Mouse (Mus musculus) stomach, postnatal 0 days (tissue): ENCODE measurements around the gene Tmem38b.

Source experiments
- CTCF ChIP-seq: IDR thresholded peaks from 2 replicates; pipeline ENCODE4 v1.5.1; 2016; ENCODE audit warnings: antibody characterized with exemption, low read depth, mild to moderate bottlenecking, moderate library complexity
- EP300 ChIP-seq: optimal IDR thresholded peaks from 2 replicates; pipeline ENCODE3; 2016; ENCODE audit warnings: antibody characterized with exemption

GRCm38 (mm10) chr4:53848816-53849215, 23.0 kb downstream of the Tmem38b start:
- no peak for TF ChIP-seq CTCF
- no peak for TF ChIP-seq EP300
